Mouse (Mus musculus): ENCODE results near the gene Actl6b.

DNA sequence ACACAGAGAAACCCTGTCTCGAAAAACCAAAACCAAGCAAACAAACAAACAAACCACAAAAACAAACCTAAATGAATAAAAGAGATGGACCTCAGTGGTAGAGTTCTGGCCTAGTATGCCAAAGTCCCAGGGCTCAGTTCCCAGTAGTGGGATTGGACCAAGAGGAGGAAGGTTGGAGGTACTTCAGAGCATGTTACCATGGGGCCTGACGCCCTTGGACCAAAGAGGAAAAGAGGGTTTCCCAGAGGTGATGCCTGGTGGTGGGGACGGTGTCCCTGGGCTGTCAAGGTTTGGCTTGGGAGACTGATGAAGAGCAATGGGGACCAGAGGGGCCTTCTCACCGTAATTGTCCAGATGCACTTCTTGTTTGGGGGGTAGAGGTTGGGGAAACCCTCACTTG, 56.7 kb downstream of the Actl6b start:
- TF ChIP-seq POLR2AphosphoS2 (IDR thresholded peaks at IDR 0.05; ENCODE audit: low read length) (no peak), POLR2A (IDR thresholded peaks at IDR 0.05; ENCODE audit: control insufficient read depth in 1 of 2, insufficient read depth in 1 of 2, low read depth in 1 of 2, low read length in 2 of 2, poor library complexity in 1 of 2) (no peak), BHLHE40 (IDR thresholded peaks at IDR 0.05; ENCODE audit: borderline replicate concordance, low read depth, low read length) (no peak), CTCF (IDR thresholded peaks at IDR 0.05 in 2 of 3, conservative IDR thresholded peaks at IDR 0.05 in 1 of 3; ENCODE audit: control insufficient read depth in 1 of 3, insufficient read depth in 1 of 3, low read depth in 2 of 3, low read length in 3 of 3, poor library complexity in 1 of 3, severe bottlenecking in 1 of 3) (no peak), RCOR1 (IDR thresholded peaks at IDR 0.05; ENCODE audit: low read depth, low read length) (no peak)

Measured in MEL (cell line).